Mouse (Mus musculus): ENCODE data around the gene Clta.
"Not testable (repeated sequence)": the region's sequence is repeated elsewhere in the genome, so short reads cannot be mapped to it uniquely, and the experiment has no call there.

Clta gene

DNA sequence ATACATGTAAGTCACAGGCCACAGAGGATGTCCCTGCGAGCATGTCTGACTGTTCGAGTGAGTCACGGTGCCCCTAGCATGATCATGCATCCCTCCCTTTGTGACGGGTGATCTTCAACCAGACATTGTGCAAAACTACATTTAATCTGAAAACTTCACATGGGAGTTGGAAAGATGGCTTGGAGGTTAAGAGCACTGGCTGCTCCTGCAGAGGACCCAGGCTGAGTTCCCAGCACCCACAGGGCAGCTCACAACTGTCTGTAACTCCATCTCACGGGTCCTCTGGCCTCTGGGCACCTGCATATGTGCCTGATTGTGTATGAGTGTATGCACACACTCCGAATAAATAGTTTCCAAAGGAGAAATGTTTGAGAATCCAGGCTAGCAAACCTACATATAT lies 20.0 kb downstream of the Clta start:
- no peak for DNase-seq (ENCODE audit: low spot score)

DNA sequence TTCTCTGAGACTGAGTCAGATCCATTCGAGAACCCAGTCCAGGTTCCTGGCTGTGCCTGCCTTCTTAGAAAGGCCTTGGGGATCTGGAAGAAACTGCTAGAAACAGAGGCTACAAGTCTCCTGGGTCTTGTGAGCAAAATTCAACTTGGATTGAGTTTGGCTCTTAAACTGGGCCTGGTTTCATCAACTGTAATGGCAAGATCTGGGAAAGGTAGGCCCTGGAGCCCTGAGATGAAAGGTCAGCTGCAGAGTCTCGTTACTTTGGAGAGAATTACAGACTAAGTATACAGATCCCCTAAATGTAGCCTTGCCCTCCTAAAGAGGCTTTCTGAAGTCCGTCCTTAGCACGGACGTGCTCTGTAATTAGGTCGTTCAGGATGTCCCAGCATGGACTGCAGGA lies 21.3 kb downstream of the Clta start:
- DNase-seq (ENCODE audit: low spot score): no peak

DNA sequence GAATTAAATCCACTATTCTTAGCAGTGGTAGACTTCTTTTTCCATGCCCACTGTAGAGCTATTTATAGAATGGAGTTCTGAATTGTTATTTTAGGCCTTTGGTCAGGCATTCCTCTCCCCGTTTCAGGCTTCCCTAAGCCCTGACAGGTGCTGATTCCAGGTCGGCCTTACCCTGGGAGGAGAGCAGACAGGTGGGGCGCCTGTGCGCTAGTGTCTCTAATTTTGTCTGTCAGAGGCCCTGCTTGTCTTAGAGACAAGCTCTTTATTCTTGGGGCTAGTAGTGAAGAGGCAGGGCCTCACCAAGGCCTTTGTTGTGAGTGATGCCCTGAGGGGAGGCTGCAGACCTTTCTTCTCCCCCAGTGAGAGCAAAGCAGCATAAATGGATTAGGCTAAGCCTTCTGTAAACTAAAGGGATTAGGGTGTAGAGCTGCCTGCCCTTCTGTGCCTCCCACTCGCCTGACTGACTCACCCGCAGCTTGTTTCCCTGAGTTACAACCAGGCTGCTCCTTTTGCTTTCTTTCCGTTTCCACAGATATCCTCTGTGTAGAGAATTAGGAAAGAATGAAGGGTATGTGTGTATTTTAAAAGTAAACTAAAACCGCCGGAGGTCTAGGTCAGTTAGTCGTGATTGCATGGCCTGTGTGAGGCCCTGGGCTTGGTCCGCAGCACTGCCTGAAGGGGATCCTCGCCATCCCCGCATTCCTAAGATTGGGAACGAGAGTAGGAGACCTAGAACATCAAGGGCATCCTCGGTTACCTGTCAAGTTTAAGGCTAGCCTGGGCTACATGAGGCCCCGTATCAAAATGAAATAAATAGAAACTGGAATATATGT lies 24.3 kb downstream of the Clta start:
- DNase-seq (ENCODE audit: low spot score): peak; percentile 39

DNA sequence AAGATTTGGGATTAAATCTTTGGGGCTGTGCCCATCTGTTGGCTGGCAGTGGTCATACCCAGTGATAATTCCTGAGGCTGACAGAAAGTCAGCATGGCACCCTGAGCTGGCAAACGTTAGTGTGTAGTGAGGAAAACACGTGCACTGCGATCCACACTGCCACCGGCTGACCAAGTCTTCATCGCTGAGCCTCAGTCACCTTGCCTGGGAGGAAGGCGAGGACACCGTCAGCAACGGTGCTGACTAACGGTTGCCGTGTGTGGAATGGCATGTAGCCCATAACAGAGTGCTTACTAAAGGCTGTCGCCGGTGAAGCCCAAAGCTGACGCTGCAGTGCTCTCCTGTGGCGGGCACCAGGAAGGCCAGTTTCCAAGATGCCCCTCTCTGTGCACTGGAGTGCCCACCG lies 25.4 kb downstream of the Clta start:
- DNase-seq (ENCODE audit: low spot score): no peak

DNA sequence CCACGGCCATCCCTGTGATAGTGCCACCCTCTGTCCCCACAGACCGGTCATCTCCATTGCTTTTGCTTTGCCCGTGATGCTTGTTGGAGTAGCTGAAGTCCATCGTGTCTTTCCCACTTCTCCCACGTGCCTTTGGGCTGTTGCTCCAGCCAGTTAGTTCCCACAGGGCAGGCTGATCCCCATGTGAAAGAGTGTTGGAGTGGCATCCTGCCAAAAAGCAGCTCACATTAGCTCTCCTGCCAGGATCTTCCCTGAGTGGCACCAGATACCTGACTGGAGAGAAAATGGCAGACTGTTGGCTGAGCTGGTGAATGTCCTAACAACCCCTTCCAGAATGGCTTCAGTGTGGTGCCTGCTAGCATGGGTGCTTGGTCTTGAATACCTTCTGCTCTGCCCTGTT lies 27.3 kb downstream of the Clta start:
- DNase-seq (ENCODE audit: low spot score): no peak

DNA sequence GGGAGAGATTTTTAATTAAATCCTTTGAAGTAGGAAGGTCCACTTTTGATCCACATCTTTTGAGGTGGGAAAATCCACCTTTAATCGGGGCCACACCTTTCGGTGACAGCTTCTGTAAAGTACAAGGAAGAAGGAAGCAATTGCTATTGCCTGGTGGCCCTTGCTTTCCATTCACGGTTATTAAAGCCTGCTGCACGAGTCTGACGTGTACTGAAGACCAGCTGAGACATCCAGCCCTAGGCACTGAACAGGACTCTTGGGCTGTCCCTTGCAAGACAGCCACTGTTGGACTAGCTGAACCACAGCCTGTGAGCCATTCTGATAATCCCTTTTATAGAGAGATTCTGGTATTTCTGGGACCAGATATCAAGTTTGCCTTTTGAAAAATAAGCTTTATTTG lies 32.2 kb downstream of the Clta start:
- no peak for DNase-seq (ENCODE audit: low spot score)

DNA sequence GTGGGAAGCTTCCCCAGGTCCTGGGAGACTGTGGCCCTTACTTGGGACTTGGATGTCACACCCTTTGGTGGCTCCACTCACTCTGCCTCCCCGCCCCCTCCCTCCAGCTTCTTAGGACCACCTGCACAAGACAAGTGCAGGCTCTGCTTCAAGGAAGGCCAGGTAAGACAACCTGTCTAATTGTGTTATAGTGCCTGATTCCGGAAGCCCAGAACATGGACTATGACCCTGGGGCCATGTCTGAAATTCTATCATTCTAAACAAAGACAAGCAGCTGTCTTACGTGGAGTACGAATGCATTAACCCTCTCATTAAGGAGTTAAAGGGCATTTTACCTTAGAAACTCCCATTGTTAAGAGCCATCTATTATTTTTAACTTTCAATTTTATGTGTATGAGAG lies 36.5 kb downstream of the Clta start:
- DNase-seq (ENCODE audit: low spot score): no peak

DNA sequence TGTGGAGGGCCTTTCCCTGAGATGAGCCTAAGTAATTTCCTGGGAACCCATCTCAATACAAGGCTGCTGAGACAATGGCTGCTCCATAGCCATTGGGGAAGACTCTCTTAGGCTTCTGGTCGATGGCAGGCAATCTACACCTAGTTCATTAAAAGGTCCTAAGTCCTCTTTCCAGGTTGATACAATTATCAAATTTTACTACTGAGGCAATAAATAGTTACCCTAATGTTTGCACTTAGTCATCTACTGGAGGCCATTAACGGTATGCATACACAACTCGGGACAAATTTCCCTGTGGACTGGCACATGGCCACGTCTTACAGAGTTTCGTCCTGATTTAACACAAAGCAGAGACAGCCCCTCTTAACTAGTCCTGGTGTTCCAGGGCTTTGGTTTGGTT lies 38.2 kb downstream of the Clta start:
- DNase-seq (ENCODE audit: low spot score): no peak

DNA sequence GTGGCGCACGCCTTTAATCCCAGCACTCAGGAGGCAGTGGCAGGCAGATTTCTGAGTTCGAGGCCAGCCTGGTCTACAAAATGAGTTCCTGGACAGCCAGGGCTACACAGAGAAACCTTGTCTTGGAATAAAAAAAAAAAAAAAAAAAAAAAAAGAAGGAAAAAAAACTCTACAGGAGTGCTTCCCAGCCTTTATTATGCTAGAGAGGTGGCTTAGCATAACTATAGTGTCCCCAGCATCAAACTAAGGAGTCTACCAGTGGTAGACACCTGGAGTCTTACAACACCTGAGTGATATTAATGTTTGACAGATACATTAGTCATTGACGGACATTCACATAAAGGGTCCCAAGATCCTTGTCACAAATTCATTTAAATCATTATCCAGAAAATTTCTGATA lies 38.9 kb downstream of the Clta start:
- not testable (repeated sequence) for DNase-seq (ENCODE audit: low spot score)

DNA sequence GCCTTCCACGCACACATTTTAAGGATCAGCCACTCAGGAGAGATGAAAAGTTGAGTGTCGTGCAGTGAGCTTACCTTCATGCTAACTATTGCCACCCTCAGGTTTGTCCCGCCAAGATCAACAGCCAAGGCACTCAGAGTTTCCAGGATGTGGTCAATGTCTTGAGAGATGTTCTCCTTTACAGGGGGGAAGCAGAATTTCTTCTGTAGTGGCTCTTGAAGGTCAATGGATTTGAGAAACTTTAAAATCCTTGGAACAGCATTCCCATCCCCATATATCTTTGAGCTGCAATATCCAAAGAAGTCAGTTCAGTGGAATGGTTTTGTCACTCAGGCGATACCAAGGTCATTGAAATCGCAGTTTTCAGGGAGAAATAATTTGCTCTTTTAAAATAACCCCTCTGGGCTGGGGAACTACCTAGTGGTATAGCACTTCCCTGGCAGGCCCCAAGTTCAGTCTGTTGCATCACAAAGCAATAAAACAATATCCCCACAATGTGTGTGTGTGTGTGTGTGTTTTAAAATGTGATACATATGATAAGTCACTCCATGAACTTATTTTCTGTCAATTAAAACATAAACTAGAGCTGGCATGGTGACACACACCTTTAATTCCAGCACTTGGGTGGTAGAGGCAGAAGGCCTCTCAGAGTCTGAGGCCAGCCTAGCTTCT lies 40.6 kb downstream of the Clta start:
- DNase-seq (ENCODE audit: low spot score): no peak

DNA sequence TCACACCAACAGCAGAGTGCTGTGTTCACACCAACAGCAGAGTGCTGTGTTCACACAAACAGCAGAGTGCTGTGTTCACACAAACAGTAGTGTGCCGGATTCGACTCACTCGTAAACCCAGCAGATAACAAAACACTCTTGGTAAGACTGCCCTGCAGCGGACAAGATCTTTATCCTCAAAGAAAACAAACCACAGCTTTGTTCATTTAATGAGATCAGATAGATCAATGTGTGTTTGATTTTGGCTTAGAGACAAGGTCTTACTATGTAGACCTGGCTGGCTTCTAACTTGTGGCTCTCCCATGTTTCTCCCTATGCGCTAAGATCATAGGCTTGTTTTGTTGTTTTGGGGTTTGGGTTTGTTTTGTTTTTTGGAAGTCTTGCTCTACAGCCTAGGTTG lies 41.8 kb downstream of the Clta start:
- no peak for DNase-seq (ENCODE audit: low spot score)

DNA sequence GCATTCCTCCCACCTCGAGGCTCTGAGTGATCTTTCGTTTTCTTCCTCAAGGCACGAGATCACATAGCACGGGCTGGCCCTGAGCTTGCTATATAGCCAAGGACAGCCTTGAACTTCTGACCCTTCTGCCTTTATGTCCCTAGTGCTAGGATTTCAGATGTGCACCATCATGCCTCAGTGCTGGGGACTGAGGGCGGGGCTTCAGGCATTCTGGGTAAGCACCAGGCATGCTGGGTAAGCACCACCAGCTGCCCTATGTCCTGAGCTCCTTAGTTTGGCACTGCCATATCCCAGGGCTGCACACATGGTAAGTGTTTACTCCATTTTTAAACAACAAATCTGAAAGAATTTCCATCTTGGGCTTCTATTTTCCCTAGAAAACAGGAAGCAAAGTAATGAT lies 45.6 kb downstream of the Clta start:
- no peak for DNase-seq (ENCODE audit: low spot score)

DNA sequence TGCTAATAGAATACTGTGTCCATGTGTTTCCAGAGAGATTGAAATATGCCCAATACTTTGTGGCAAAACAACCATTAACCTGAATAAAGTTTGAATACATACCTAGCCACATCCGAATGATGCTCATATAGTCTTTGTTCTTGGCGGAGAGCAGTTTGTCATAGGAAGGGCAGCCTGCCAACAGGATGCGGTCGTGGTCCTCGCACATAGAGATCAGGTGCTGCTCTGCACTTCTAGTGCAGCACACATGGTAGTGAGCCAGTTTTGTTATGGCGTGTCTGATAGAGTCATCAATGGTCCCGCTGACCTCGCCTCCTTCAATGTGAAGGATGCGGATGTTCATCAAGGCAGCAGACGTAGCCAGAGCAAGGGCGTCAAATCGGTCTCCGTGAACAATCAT lies 55.4 kb downstream of the Clta start:
- no peak for DNase-seq (ENCODE audit: low spot score)

DNA sequence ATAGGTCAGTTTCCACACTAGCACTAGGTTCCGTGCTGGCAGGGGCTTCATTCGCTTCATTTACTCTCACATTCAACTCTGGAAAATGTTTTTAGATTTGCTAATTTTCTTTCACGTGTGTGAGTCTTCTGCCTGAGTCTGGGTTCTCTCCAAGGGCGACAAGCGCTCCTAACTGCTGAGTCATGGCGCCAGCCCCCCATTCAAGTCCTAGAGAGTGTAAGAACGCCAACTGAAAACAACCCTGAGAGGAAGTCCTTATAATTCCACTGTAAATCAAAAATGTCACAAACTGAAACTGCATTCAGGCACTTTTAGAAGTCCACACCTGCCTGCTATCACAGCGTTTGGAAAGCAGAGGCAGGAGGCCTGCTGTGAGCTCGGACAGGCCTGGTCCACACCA lies 57.8 kb downstream of the Clta start:
- DNase-seq (ENCODE audit: low spot score): peak; percentile 25

DNA sequence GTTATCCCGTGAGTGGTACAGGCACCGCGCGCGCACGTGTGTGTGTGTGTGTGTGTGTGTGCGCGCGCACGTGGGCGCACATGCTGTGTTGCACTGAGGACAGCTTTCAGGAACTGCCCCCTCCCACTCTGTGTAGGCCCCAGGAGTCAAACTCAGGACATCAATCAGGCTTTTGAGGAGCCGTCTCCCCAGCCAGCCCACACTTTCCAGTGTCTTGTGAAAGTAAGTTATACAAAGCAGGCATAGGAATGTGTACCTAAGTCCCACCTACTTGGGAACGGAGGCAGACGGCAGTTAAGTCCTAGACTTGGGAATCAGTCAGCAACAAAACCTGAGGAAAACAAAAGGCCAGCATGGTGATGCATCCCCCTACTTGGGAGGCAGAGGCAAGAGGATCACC lies 58.6 kb downstream of the Clta start:
- DNase-seq (ENCODE audit: low spot score): no peak

DNA sequence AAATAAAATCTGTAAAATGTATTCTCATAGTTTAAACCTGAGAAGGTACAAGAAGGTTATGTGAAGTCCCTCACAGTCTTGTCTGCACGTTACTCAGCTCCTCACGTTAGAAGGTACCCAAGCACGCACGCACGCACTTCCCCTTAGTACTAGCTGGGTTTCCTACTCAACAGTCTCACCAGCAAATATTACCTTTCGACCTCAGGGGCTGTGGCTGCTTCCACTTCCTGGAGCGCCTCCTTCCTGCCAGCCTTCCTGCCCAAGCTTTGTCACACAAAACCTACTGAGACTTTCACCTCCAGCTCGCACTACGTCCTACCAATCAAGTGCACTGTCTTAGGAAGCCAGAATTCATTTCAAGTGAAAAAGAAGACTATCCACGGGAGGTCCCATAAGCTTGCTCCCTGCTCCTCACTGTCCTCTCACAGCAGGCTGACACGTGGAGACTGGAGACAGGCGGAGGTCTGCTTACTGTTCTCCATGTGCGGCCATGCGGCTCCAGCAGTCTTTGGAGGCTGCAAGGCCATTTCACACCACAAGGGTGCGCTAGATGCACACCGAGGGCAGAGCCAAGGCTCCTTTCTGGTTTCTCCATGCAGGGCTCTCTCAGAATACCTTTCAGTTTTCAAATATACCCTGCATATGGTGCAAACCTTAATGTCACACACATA lies 61.2 kb downstream of the Clta start:
- DNase-seq (ENCODE audit: low spot score): peak; percentile 94

DNA sequence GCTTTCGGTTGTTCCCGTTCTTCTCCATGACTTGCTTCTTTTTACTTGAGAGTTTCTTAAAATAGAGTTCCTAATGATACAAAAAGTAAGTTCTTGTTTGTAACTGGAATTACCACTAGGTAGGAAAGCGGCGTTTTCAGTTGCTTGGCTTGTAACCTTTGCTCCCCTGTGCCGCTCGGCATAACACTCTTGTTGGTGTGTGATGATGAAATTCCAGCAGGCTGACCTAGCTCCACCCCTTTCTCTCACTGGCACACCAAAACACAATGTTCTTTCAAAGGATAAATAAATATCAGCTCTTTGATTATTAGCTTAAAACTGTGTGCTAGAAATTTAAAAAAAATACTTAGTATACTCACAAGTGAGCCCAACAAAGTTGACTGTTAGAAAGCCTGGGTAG lies 62.6 kb downstream of the Clta start:
- DNase-seq (ENCODE audit: low spot score): no peak

DNA sequence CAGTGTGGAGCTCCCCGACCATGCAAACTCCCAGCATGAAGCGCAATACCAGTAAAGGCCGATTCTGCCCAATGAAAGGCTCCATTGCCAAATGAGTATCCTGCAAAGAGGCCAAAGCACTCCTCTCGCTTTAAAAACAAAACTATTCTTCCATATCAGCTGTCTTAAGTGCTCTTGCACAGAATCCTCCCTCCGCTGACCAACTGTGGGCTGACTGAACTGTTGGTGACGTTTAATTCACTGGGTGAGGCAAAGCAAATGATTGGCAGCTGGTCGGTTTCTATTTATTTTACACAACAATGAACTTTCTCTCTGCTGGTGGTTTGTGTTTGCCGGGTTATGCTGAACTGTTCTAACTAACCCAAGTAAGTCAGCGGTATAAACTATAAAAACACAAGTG lies 64.5 kb downstream of the Clta start:
- DNase-seq (ENCODE audit: low spot score): no peak

DNA sequence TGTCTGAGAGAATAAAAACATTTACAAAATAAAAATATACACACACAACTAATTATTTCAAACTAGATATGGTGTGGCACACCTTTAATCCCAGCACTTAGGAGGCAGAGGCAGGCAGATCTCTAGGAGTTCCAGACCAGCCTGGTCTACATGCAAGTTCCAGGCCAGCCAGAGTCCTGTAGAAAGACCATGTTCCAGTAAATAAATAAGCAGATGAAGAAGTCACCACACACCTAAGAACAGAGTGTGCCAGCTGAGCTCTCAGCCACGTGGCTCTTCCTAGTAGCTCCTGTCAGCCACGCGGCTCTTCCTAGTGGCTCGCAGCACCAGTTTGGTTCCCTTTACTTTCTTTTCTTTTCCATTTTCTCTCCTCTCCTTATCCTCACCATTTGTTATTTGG lies 65.2 kb downstream of the Clta start:
- no peak for DNase-seq (ENCODE audit: low spot score)

DNA sequence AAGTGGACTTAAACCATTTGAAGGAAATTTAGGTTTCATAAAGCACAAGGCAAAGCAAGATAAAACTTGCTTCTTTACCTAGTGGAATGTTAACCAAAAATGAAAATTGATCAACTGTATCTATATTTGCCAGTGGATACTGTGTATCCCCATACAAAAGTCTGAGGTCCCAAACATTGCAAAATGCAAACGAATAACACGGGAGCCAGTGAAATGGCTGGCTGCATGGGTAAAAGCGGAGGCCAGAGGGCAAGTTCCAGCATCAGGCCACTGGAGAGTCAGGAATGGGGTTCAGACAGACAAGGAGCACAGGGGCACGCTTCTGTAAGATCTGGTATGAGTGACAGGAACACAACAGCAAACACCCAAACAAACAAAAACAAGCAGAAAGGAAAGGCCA lies 66.4 kb downstream of the Clta start:
- no peak for DNase-seq (ENCODE audit: low spot score)

DNA sequence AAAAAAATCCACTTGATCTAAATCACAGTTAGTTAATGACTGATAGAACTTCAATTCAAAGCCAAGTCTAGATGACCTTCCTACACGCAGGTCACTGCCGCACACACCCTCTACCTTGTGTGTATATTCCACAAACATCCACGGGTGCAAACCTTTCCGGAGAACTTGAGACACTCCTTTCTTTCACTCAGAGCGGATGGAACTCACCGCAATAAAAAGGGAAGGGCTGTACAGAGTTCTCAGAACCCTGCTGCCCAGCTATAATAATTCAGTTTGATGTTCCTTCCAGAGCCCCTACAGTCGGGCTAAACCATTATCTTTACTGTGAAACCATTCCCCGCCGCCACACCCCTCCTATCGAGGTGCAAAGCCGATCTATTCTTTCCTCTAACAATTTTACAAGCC lies 67.5 kb downstream of the Clta start:
- no peak for DNase-seq (ENCODE audit: low spot score)

DNA sequence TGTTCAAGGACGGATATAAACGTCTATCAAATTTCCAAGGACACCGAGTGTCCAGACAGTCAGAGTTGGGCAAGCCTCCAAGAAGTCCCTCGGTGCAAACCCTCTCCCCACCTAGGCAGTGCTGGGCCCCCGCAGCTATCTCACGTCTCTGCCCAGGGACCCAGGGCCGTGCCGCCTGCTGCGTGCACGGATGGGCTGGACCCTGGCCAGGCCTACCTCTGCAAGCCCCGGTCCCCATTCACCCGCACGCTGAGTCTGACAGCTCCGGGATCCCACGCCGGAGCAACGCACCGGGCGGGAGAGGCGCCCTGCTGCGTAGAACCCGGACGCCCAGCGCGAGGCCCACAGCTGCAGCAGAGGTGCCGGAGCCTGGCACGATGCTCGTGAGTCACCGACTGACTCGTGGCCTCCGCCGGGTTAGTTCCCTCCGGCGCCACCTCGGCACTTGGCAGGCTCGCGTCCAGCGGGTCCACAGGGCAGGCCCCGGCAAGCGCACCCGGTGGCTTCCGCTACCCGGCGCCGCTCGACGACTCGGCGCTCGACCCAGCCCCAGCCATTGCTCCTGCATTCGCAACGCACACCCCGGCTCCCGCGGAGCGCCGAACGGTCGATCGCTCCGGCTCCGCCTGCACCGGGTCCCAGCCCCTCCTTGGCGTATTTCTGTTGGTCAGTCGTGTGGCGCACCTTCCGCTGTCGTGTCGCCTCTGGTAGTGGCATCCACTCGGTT lies 68.1 kb downstream of the Clta start:
- DNase-seq (ENCODE audit: low spot score): peak; percentile 95
